Mouse (Mus musculus): ENCODE data around the gene Col6a3.

Col6a3 gene

GRCm38 (mm10) chr1:90797276-90797891, 46.4 kb downstream of the Col6a3 start:
- DNase-seq (ENCODE audit: low spot score in 2 of 2): no peak

- no peak for DNase-seq (ENCODE audit: low spot score in 2 of 2)
These were observed 50.4 kb downstream of the Col6a3 start for GRCm38 (mm10) chr1:90793368-90793767.

GRCm38 (mm10) chr1:90790925-90791324, 52.8 kb downstream of the Col6a3 start:
- no peak for DNase-seq (ENCODE audit: low spot score in 2 of 2)

GRCm38 (mm10) chr1:90789506-90789905, 54.3 kb downstream of the Col6a3 start:
- no peak for DNase-seq (ENCODE audit: low spot score in 2 of 2)

GRCm38 (mm10) chr1:90780446-90780845, 63.3 kb downstream of the Col6a3 start:
- DNase-seq (ENCODE audit: low spot score in 2 of 2): no peak

- no peak for DNase-seq (ENCODE audit: low spot score in 2 of 2)
These were observed 64.7 kb downstream of the Col6a3 start for GRCm38 (mm10) chr1:90779072-90779471.

- no peak for DNase-seq (ENCODE audit: low spot score in 2 of 2)
These were observed 68.1 kb downstream of the Col6a3 start for GRCm38 (mm10) chr1:90775477-90776241.

- DNase-seq (ENCODE audit: low spot score in 2 of 2): no peak
These were observed 72.6 kb downstream of the Col6a3 start for GRCm38 (mm10) chr1:90771172-90771571.

- DNase-seq (ENCODE audit: low spot score in 2 of 2): no peak
These were observed 73.7 kb downstream of the Col6a3 start for GRCm38 (mm10) chr1:90770027-90770426.

GRCm38 (mm10) chr1:90769301-90769700, 74.5 kb downstream of the Col6a3 start:
- no peak for DNase-seq (ENCODE audit: low spot score in 2 of 2)

- no peak for DNase-seq (ENCODE audit: low spot score in 2 of 2)
These were observed 85.6 kb downstream of the Col6a3 start for GRCm38 (mm10) chr1:90758091-90758673.

- DNase-seq (ENCODE audit: low spot score in 2 of 2): no peak
These were observed 89.8 kb downstream of the Col6a3 start for GRCm38 (mm10) chr1:90753869-90754563.

- no peak for DNase-seq (ENCODE audit: low spot score in 2 of 2)
These were observed 92.5 kb downstream of the Col6a3 start for GRCm38 (mm10) chr1:90751221-90751620.

GRCm38 (mm10) chr1:90750169-90750568, 93.6 kb downstream of the Col6a3 start:
- no peak for DNase-seq (ENCODE audit: low spot score in 2 of 2)

GRCm38 (mm10) chr1:90748544-90748943, 95.2 kb downstream of the Col6a3 start:
- DNase-seq (ENCODE audit: low spot score in 2 of 2): no peak

- DNase-seq (ENCODE audit: low spot score in 2 of 2): peak in 1 of 2 experiments; percentile 28
These were observed 99.8 kb downstream of the Col6a3 start for GRCm38 (mm10) chr1:90743941-90744386.

- no peak for DNase-seq (ENCODE audit: low spot score in 2 of 2)
These were observed 100.3 kb downstream of the Col6a3 start for GRCm38 (mm10) chr1:90743445-90743844.

GRCm38 (mm10) chr1:90742641-90743040, 101.1 kb downstream of the Col6a3 start:
- DNase-seq (ENCODE audit: low spot score in 2 of 2): no peak

GRCm38 (mm10) chr1:90740216-90741170, 103.3 kb downstream of the Col6a3 start:
- DNase-seq (ENCODE audit: low spot score in 2 of 2): no peak

GRCm38 (mm10) chr1:90738913-90739312, 104.9 kb downstream of the Col6a3 start:
- DNase-seq (ENCODE audit: low spot score in 2 of 2): no peak

- no peak for DNase-seq (ENCODE audit: low spot score in 2 of 2)
These were observed 114.3 kb downstream of the Col6a3 start for GRCm38 (mm10) chr1:90729466-90729865.
